Comparison of ENCODE assay signal across 14 mouse cellular contexts in genomic region chr15:99364022-99364530, GRCm38 (mm10). TPM values are rescaled to one million over a fixed set of nuclear protein-coding genes. Genes with fewer than 3 reads are reported as not detected.
DNase-seq lines count a peak whose midpoint lies in the region; ATAC-seq and TF ChIP-seq lines count a peak whose summit lies in the region.
"Had no signal": no experiment of that assay in that cellular context is flagged by ENCODE, and none has a peak within 500 bp of the region (broad histone marks: within the 10 kb centered on the region; RNA-seq: fewer than 3 reads in every experiment).

No protein-coding gene starts in this region.

- no peak for TF ChIP-seq POLR2A in bone marrow, adult 2 months (IDR thresholded peaks at IDR 0.05; ENCODE audit: borderline replicate concordance, control insufficient read depth, low read depth, low read length)
- TF ChIP-seq POLR2A in small intestine, adult 2 months (IDR thresholded peaks at IDR 0.05; ENCODE audit: low read depth, low read length): no peak

- no peak for DNase-seq in lung, postnatal 4 days
- DNase-seq in right cerebral cortex, postnatal 25 days: no peak
- DNase-seq: cerebellum, adult 8-10 months; midbrain, embryonic 14.5 days; right cerebral cortex, adult 18-20 months had no signal

- H3K4me3 ChIP-seq in heart, embryonic 15.5 days: no peak overlapping the region
- H3K4me3 ChIP-seq in heart, embryonic 11.5 days (ENCODE audit: low read depth, low read length): no peak overlapping the region
- H3K4me3 ChIP-seq in lung, embryonic 16.5 days (ENCODE audit: low read length): no peak overlapping the region
- no peak overlapping the region for H3K4me3 ChIP-seq in bone marrow, adult 2 months (replicated peaks; ENCODE audit: control insufficient read depth, low read depth, low read length)
- no peak overlapping the region for H3K4me3 ChIP-seq in small intestine, adult 2 months (ENCODE audit: low read depth, low read length)
- H3K4me3 ChIP-seq: intestine, embryonic 15.5 days; neural tube, embryonic 13.5 days; stomach, embryonic 15.5 days had no signal

- ATAC-seq in heart, embryonic 15.5 days (replicated peaks; ENCODE audit: insufficient number of reproducible peaks, insufficient read depth, low FRiP score, low read depth): no peak
- ATAC-seq in heart, embryonic 11.5 days (replicated peaks; ENCODE audit: insufficient number of reproducible peaks, low FRiP score, low TSS enrichment): no peak
- no peak for ATAC-seq in lung, embryonic 16.5 days (ENCODE audit: low read depth)
- ATAC-seq: forebrain, embryonic 16.5 days; intestine, embryonic 15.5 days had no signal

- H3K27me3 ChIP-seq in heart, embryonic 15.5 days: no peaks in the 10 kb centered on the region
- H3K27me3 ChIP-seq in heart, embryonic 11.5 days (ENCODE audit: control insufficient read depth, insufficient read depth, low read length): no peaks in the 10 kb centered on the region
- no peaks in the 10 kb centered on the region for H3K27me3 ChIP-seq in lung, embryonic 16.5 days (ENCODE audit: control insufficient read depth, insufficient read depth, low read depth, low read length)
- H3K27me3 ChIP-seq in small intestine, adult 2 months (ENCODE audit: control insufficient read depth, insufficient read depth, low read length): peaks cover 4% of the 10 kb centered on the region; the same call in 1 of the 2 replicates
- H3K27me3 ChIP-seq: intestine, embryonic 15.5 days; neural tube, embryonic 13.5 days; stomach, embryonic 15.5 days had no signal

- H3K9me3 ChIP-seq in heart, embryonic 15.5 days (replicated peaks): no peaks in the 10 kb centered on the region
- H3K9me3 ChIP-seq in heart, embryonic 11.5 days (replicated peaks; ENCODE audit: control insufficient read depth, low read length): no peaks in the 10 kb centered on the region
- H3K9me3 ChIP-seq in lung, embryonic 16.5 days (ENCODE audit: control insufficient read depth, low read length): no peaks in the 10 kb centered on the region
- H3K9me3 ChIP-seq: intestine, embryonic 15.5 days; neural tube, embryonic 13.5 days; stomach, embryonic 15.5 days had no signal

- peak overlapping the region; percentile 60 for H3K27ac ChIP-seq in heart, embryonic 15.5 days
- no peak overlapping the region for H3K27ac ChIP-seq in heart, embryonic 11.5 days (ENCODE audit: low read depth, low read length)
- peak overlapping the region; percentile 7; the same call in 1 of the 2 replicates for H3K27ac ChIP-seq in lung, embryonic 16.5 days (ENCODE audit: low read length)
- 0 out of 2 replicates have a peak overlapping the region, but pooled peaks have one; percentile 67 for H3K27ac ChIP-seq in bone marrow, adult 2 months (ENCODE audit: control insufficient read depth, insufficient read depth, low read depth, low read length, poor library complexity)
- 0 out of 2 replicates have a peak overlapping the region, but pooled peaks have one; percentile 11 for H3K27ac ChIP-seq in small intestine, adult 2 months (ENCODE audit: insufficient read depth, low read depth, low read length)
- H3K27ac ChIP-seq: intestine, embryonic 15.5 days; neural tube, embryonic 13.5 days; stomach, embryonic 15.5 days had no signal

- H3K36me3 ChIP-seq in heart, embryonic 15.5 days: no peaks in the 10 kb centered on the region
- no peaks in the 10 kb centered on the region for H3K36me3 ChIP-seq in heart, embryonic 11.5 days (ENCODE audit: control insufficient read depth, insufficient read depth, low read length)
- no peaks in the 10 kb centered on the region for H3K36me3 ChIP-seq in lung, embryonic 16.5 days (ENCODE audit: control insufficient read depth, insufficient read depth, low read length)
- no peaks in the 10 kb centered on the region for H3K36me3 ChIP-seq in small intestine, adult 2 months (ENCODE audit: control insufficient read depth, insufficient read depth, low read length)
- H3K36me3 ChIP-seq: intestine, embryonic 15.5 days; neural tube, embryonic 13.5 days; stomach, embryonic 15.5 days had no signal

- H3K9ac ChIP-seq in heart, embryonic 15.5 days: no peak overlapping the region
- no peak overlapping the region for H3K9ac ChIP-seq in heart, embryonic 11.5 days (ENCODE audit: low read depth, low read length)
- no peak overlapping the region for H3K9ac ChIP-seq in lung, embryonic 16.5 days (ENCODE audit: low read length)
- H3K9ac ChIP-seq: intestine, embryonic 15.5 days; neural tube, embryonic 13.5 days; stomach, embryonic 15.5 days had no signal

- peaks cover 27% of the 10 kb centered on the region for H3K4me1 ChIP-seq in heart, embryonic 15.5 days (replicated peaks)
- peaks cover 20% of the 10 kb centered on the region for H3K4me1 ChIP-seq in heart, embryonic 11.5 days (ENCODE audit: control insufficient read depth, insufficient read depth, low read length)
- peaks cover 21% of the 10 kb centered on the region for H3K4me1 ChIP-seq in lung, embryonic 16.5 days (replicated peaks; ENCODE audit: control insufficient read depth, insufficient read depth, low read length)
- H3K4me1 ChIP-seq in bone marrow, adult 2 months (ENCODE audit: control insufficient read depth, insufficient read depth, low read length): no peaks in the 10 kb centered on the region; the same call in 1 of the 2 replicates
- H3K4me1 ChIP-seq in small intestine, adult 2 months (ENCODE audit: control insufficient read depth, insufficient read depth, insufficient read length, low read length): no peaks in the 10 kb centered on the region; the same call in 1 of the 2 replicates

- no peak overlapping the region for H3K4me2 ChIP-seq in heart, embryonic 15.5 days
- H3K4me2 ChIP-seq in heart, embryonic 11.5 days: no peak overlapping the region
- no peak overlapping the region for H3K4me2 ChIP-seq in lung, embryonic 16.5 days (ENCODE audit: low read depth, low read length)
- H3K4me2 ChIP-seq: intestine, embryonic 15.5 days; neural tube, embryonic 13.5 days; stomach, embryonic 15.5 days had no signal

- WGBS in heart, embryonic 15.5 days: 55% methylated on average over 7 of the region's 7 CpGs
- WGBS in heart, embryonic 11.5 days (ENCODE audit: insufficient replicate concordance): 64% methylated on average over 7 of the region's 7 CpGs
- WGBS in lung, embryonic 16.5 days: 52% methylated on average over 7 of the region's 7 CpGs
- WGBS in bone marrow, adult 2 months: 73% methylated on average over 7 of the region's 7 CpGs
- 65% methylated on average over 7 of the region's 7 CpGs for WGBS in small intestine, adult 2 months

- no peak for TF ChIP-seq CTCF in bone marrow, adult 2 months (IDR thresholded peaks at IDR 0.05; ENCODE audit: control insufficient read depth, insufficient read depth, low read length)
- TF ChIP-seq CTCF in small intestine, adult 2 months (IDR thresholded peaks at IDR 0.05; ENCODE audit: extremely low read depth, insufficient read length, insufficient replicate concordance, low read depth, low read length): no peak

RNA-seq across cellular contexts. Expression of gene Fmnl3, which starts 6.2 kb away (rescaled TPM):
- polyA plus RNA-seq in heart, embryonic 15.5 days (2015; fragmentation: Nextera tagmentation; extraction: Ambion mirVana): 14.0 and 17.8 TPM in 2 replicates
- 11.0 and 11.4 TPM in 2 replicates for polyA plus RNA-seq in heart, embryonic 11.5 days (2014; fragmentation: Nextera tagmentation; extraction: Ambion mirVana)
- polyA plus RNA-seq in lung, embryonic 16.5 days (2015; fragmentation: Nextera tagmentation; extraction: Ambion mirVana): 29.1 and 29.3 TPM in 2 replicates
- 13.0 and 17.7 TPM in 2 replicates for polyA plus RNA-seq in bone marrow, adult 2 months (2011; ENCODE audit: insufficient read depth, insufficient read length, low replicate concordance, missing spikeins)
- polyA plus RNA-seq in small intestine, adult 2 months (2012; rRNA removed): 4.2 and 8.2 TPM in 2 replicates

RNA-seq across cellular contexts. Expression of gene Tmbim6, which starts 28.6 kb away (rescaled TPM):
- 221 and 295 TPM in 2 replicates for polyA plus RNA-seq in heart, embryonic 15.5 days (2015; fragmentation: Nextera tagmentation; extraction: Ambion mirVana)
- polyA plus RNA-seq in heart, embryonic 11.5 days (2014; fragmentation: Nextera tagmentation; extraction: Ambion mirVana): 233 and 290 TPM in 2 replicates
- polyA plus RNA-seq in lung, embryonic 16.5 days (2015; fragmentation: Nextera tagmentation; extraction: Ambion mirVana): 459 and 464 TPM in 2 replicates
- 93.5 and 146 TPM in 2 replicates for polyA plus RNA-seq in bone marrow, adult 2 months (2011; ENCODE audit: insufficient read depth, insufficient read length, low replicate concordance, missing spikeins)
- 672 and 1,662 TPM in 2 replicates for polyA plus RNA-seq in small intestine, adult 2 months (2012; rRNA removed)
